8 mouse cellular contexts compared by ENCODE assay signal in the genomic region with DNA sequence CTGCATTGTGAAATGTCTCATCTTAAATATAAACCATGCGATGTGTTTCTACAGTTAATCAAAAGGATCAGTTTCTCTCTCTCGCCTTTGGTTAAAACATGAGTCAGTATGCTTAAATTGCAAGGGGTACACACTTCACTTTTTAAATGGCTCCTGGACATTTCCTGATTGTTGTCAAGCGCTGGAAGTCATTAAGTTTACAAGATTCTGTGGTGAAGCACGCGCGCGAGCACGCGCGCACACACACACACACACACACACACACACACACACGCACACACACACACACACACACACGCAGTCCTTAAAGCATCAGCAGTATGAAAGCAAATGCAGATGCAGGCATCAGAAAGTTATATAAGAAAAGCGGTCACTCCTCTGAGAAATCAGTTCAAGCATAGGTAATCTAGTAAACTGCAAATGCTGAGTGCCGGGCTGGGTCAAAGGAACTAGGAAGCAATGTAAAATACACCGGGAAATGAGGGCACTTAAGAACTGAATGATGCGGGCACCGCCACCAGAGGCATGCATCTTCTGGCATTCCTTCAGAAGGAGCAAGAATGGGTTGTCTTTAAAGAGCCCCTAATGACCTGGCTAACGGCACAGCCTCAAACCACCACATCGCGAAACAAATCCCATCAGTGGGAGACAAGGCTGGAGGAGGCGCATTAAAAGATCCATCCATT. TPM values are rescaled to one million over a fixed set of nuclear protein-coding genes. Genes with fewer than 3 reads are reported as not detected.
DNase-seq lines count a peak whose midpoint lies in the region; ATAC-seq and TF ChIP-seq lines count a peak whose summit lies in the region.

No protein-coding gene starts in this region.

- no peak for ATAC-seq in heart, embryonic 15.5 days (replicated peaks; ENCODE audit: insufficient number of reproducible peaks, insufficient read depth, low FRiP score, low read depth)
- ATAC-seq in G1E (ENCODE audit: extremely low read depth, insufficient number of reproducible peaks, low FRiP score, poor library complexity, severe bottlenecking) = peak; percentile 17; the same call in 1 of the 2 replicates
- peak; percentile 37 for ATAC-seq in inflammation-experienced regulatory T-cells, adult 6 months

- H3K36me3 ChIP-seq in heart, embryonic 15.5 days = 0 out of 2 replicates have a peak, but pooled peaks cover 2% of the 10 kb centered on the region
- peaks cover 32% of the 10 kb centered on the region for H3K36me3 ChIP-seq in G1E (replicated peaks)
- no peaks in the 10 kb centered on the region; the same call in 1 of the 2 replicates for H3K36me3 ChIP-seq in splenic B cell, adult 2 months (ENCODE audit: control insufficient read depth, insufficient read depth, low read length, poor library complexity, severe bottlenecking)

- H3K4me3 ChIP-seq in heart, embryonic 15.5 days = peak overlapping the region; percentile 91
- peak overlapping the region; percentile 96 for H3K4me3 ChIP-seq in G1E (ENCODE audit: low read depth, low read length)
- peak overlapping the region; percentile 78 for H3K4me3 ChIP-seq in embryonic fibroblast, embryonic 13.5 days (ENCODE audit: insufficient read depth, low read length)

- no peak for DNase-seq in heart, adult 18-20 months
- DNase-seq in G1E (ENCODE audit: low spot score) = no peak
- DNase-seq in lung, postnatal 25 days (ENCODE audit: low spot score) = peak; percentile 21
- peak; percentile 60 for DNase-seq in splenic B cell, adult 2 months (ENCODE audit: low read depth, low spot score)
- DNase-seq in gastrocnemius, adult 8-10 months (ENCODE audit: low spot score in 2 of 2) = no peak

- peaks cover 34% of the 10 kb centered on the region for H3K4me1 ChIP-seq in heart, embryonic 15.5 days (replicated peaks)
- peaks cover 19% of the 10 kb centered on the region for H3K4me1 ChIP-seq in G1E (ENCODE audit: insufficient read depth, low read depth, low read length)
- H3K4me1 ChIP-seq in embryonic fibroblast, embryonic 13.5 days (ENCODE audit: control insufficient read depth, insufficient read depth, low read length) = peaks cover 6% of the 10 kb centered on the region

- no peaks in the 10 kb centered on the region for H3K9me3 ChIP-seq in heart, embryonic 15.5 days (replicated peaks)
- no peaks in the 10 kb centered on the region for H3K9me3 ChIP-seq in G1E (replicated peaks)

- H3K27ac ChIP-seq in heart, embryonic 15.5 days = peak overlapping the region; percentile 92
- H3K27ac ChIP-seq in embryonic fibroblast, embryonic 13.5 days (ENCODE audit: insufficient read depth, low read length) = no peak overlapping the region

- H3K4me2 ChIP-seq in heart, embryonic 15.5 days = peak overlapping the region; percentile 76

- TF ChIP-seq CTCF in G1E (IDR thresholded peaks at IDR 0.05; ENCODE audit: low read depth, low read length) = no peak
- TF ChIP-seq CTCF in embryonic fibroblast, embryonic 13.5 days (IDR thresholded peaks at IDR 0.05; ENCODE audit: borderline replicate concordance, insufficient read depth, low read length) = no peak

- TF ChIP-seq POLR2A in embryonic fibroblast, embryonic 13.5 days (IDR thresholded peaks at IDR 0.05; ENCODE audit: low read depth, low read length) = no peak

- no peaks in the 10 kb centered on the region for H3K27me3 ChIP-seq in heart, embryonic 15.5 days
- H3K27me3 ChIP-seq in G1E (ENCODE audit: insufficient read depth, low read length) = no peaks in the 10 kb centered on the region
- no peaks in the 10 kb centered on the region for H3K27me3 ChIP-seq in splenic B cell, adult 2 months (ENCODE audit: control insufficient read depth, insufficient read depth, low read length, poor library complexity, severe bottlenecking)

- H3K9ac ChIP-seq in heart, embryonic 15.5 days = peak overlapping the region; percentile 93

- 9% methylated on average over 21 of the region's 21 CpGs for WGBS in heart, embryonic 15.5 days

RNA-seq across cellular contexts. Expression of a gene that starts 0.9 kb away (rescaled TPM):
- polyA plus RNA-seq in heart, embryonic 15.5 days (2015; fragmentation: Nextera tagmentation; extraction: Ambion mirVana) = 14.6 and 16.0 TPM in 2 replicates
- 10 to 100 TPM; 28.3 to 29.9 TPM for total RNA-seq in heart, adult 18-20 months (2021)
- total RNA-seq in G1E (2014; fragmentation: Nextera tagmentation) (33.0 and 33.2 TPM in 2 replicates), G1E (2017) (15.2 and 18.9 TPM in 2 replicates)
- polyA plus RNA-seq in G1E (2012) = 2.5 and 4.1 TPM in 2 replicates
- polyA plus RNA-seq in embryonic fibroblast, embryonic 13.5 days (2011; ENCODE audit: insufficient read length, low read depth, missing spikeins) = 36.5 and 44.5 TPM in 2 replicates
- 10 to 100 TPM; 35.9 to 45.7 (median 41.6) TPM for polyA plus RNA-seq in inflammation-experienced regulatory T-cells, adult 6 months (2017; shearing (Covaris generic))
- 10 to 100 TPM; 22.5 to 24.5 (median 23.8) TPM for total RNA-seq in gastrocnemius, adult 8-10 months (2022)

RNA-seq across cellular contexts. Expression of a gene that starts 32.4 kb away (rescaled TPM):
- 70.0 and 84.7 TPM in 2 replicates for polyA plus RNA-seq in heart, embryonic 15.5 days (2015; fragmentation: Nextera tagmentation; extraction: Ambion mirVana)
- 10 to 100 TPM; 31.4 to 31.9 TPM for total RNA-seq in heart, adult 18-20 months (2021)
- total RNA-seq in G1E (2014; fragmentation: Nextera tagmentation) (164 and 174 TPM in 2 replicates), G1E (2017) (138 and 155 TPM in 2 replicates)
- 71.9 and 77.7 TPM in 2 replicates for polyA plus RNA-seq in G1E (2012)
- 82.8 and 98.0 TPM in 2 replicates for polyA plus RNA-seq in embryonic fibroblast, embryonic 13.5 days (2011; ENCODE audit: insufficient read length, low read depth, missing spikeins)
- 100 to 1,000 TPM in 1 of 3 experiments, 10 to 100 TPM in 2; 87.9 to 115 (median 99.9) TPM for polyA plus RNA-seq in inflammation-experienced regulatory T-cells, adult 6 months (2017; shearing (Covaris generic))
- 10 to 100 TPM; 16.2 to 20.2 (median 17.5) TPM for total RNA-seq in gastrocnemius, adult 8-10 months (2022)

Comparison
In these comparisons a context has a peak if more than half of its experiments do, and no peak if none do; other contexts are left out.
1. DNase-seq: peak in lung, postnatal 25 days (single experiment) and splenic B cell, adult 2 months (single experiment); none in heart, adult 18-20 months (0 of 2), G1E (single experiment) and gastrocnemius, adult 8-10 months (0 of 2).
2. Peak in every context shown above with its lines, with median percentiles within 50 percentile points of each other: H3K4me3 ChIP-seq.